Mouse (Mus musculus): ENCODE data around the gene Mfsd5. TPM values are rescaled to one million over a fixed set of nuclear protein-coding genes. Genes with fewer than 3 reads are reported as not detected.

Mfsd5 gene
- polyA plus RNA-seq, 1 experiment = 48.7 TPM

- TF ChIP-seq CTCF (IDR thresholded peaks at IDR 0.05; ENCODE audit: borderline replicate concordance, extremely low read depth, insufficient read depth, insufficient read length) = no peak
These were observed 13.7 kb upstream of the Mfsd5 start for GRCm38 (mm10) chr15:102265548-102265947.

DNA sequence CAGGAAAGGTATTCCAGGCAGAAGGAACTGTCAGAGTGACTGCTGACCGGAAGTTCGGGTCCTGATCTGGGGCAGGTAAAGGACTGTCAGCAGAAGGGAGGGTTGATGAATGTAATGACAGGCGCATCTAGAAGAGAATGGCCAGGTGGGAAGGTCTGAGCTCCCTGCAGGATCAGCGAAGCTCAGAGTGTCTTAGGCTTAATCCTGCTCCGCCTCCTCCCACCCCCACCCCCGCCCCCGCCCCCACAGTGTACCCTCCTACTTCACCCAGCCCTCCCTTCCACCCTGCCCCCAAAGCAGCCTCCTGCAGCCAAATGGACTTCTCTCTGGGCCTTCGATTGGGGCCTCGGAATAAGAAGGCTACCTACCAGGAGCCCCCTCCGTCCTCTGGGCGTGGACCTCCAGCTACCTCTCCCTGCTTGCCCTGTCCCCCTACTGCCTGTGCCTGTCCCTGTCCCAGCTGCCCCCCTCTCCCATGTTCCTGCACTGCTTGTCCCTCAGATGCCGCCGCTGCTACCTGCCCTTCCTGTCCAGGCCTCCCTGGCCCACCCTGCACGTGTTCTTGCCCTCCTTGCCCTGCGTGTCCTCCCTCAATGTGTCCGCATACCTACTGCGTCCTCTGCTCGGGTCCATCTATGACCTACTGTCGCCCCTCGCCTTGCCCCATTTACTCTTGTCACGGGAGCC, 8.8 kb upstream of the Mfsd5 start, which contains the start of gene Gm9918:
Gene Gm9918, plus strand, starts transcription at position 290 of the 687 bp plus-strand sequence.
- TF ChIP-seq POLR2A (IDR thresholded peaks at IDR 0.05; ENCODE audit: borderline replicate concordance, extremely low read depth, insufficient read depth, insufficient read length, poor library complexity, severe bottlenecking) (no peak), CTCF (IDR thresholded peaks at IDR 0.05; ENCODE audit: borderline replicate concordance, extremely low read depth, insufficient read depth, insufficient read length) (no peak)

More at GRCm38 (mm10) chr15:102265548-102265947, 13.7 kb upstream of the Mfsd5 start:
- DNase-seq (ENCODE audit: low read depth) = no peak

DNA sequence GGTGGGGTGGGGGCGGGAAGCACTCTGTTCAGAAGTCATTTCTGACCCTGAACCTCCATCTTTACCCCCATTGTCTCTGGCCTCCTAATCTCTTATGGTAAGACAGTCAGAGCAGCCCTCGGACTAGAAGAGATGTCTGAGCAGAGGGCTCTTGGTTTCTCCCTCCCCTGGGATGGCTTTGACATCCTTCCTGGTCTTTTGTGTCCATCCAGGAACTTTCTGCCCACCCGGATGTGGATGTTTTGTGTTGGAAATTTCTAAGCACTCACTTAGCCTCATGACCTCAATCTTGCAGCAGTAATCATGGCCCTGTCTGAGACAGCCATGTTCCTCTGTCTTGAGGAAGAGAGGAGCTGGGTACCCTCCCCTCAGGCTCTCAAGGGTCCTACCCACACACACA, 7.8 kb upstream of the Mfsd5 start:
- DNase-seq (ENCODE audit: low read depth) = no peak
- TF ChIP-seq CTCF (IDR thresholded peaks at IDR 0.05; ENCODE audit: borderline replicate concordance, extremely low read depth, insufficient read depth, insufficient read length) (no peak), POLR2A (IDR thresholded peaks at IDR 0.05; ENCODE audit: borderline replicate concordance, extremely low read depth, insufficient read depth, insufficient read length, poor library complexity, severe bottlenecking) (no peak)

More for the DNA sequence above, 8.8 kb upstream of the Mfsd5 start, which contains the start of gene Gm9918:
- no peak for DNase-seq (ENCODE audit: low read depth)

GRCm38 (mm10) chr15:102273982-102274716, 5.1 kb upstream of the Mfsd5 start:
- TF ChIP-seq CTCF (IDR thresholded peaks at IDR 0.05; ENCODE audit: borderline replicate concordance, extremely low read depth, insufficient read depth, insufficient read length) (no peak), POLR2A (IDR thresholded peaks at IDR 0.05; ENCODE audit: borderline replicate concordance, extremely low read depth, insufficient read depth, insufficient read length, poor library complexity, severe bottlenecking) (no peak)
- no peak for DNase-seq (ENCODE audit: low read depth)

DNA sequence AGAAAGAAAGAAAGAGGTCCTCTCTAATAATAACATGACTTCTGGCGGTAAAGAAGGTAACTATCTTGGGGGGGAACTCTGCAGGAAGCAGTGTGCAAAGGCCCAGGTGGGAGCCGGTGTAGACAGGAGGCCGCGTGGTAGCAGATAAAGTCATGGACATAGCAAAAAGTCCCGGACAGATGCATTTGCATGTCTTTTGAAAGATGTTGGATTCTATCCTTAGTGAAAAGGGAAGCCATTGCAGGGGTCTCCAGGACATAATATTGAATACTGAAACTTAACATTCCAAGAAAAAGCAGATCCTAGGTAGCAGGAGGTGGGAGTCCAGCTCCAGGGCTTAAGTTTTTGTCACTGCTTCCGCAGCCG, 545 bp upstream of the Mfsd5 start:
- DNase-seq (ENCODE audit: low read depth) = no peak
- TF ChIP-seq CTCF (IDR thresholded peaks at IDR 0.05; ENCODE audit: borderline replicate concordance, extremely low read depth, insufficient read depth, insufficient read length) (no peak), POLR2A (IDR thresholded peaks at IDR 0.05; ENCODE audit: borderline replicate concordance, extremely low read depth, insufficient read depth, insufficient read length, poor library complexity, severe bottlenecking) (no peak)

GRCm38 (mm10) chr15:102279783-102280520, 698 bp downstream of the Mfsd5 start:
- DNase-seq (ENCODE audit: low read depth) = no peak
- TF ChIP-seq POLR2A (IDR thresholded peaks at IDR 0.05; ENCODE audit: borderline replicate concordance, extremely low read depth, insufficient read depth, insufficient read length, poor library complexity, severe bottlenecking) = no peak
- TF ChIP-seq CTCF (IDR thresholded peaks at IDR 0.05; ENCODE audit: borderline replicate concordance, extremely low read depth, insufficient read depth, insufficient read length) = no peak

DNA sequence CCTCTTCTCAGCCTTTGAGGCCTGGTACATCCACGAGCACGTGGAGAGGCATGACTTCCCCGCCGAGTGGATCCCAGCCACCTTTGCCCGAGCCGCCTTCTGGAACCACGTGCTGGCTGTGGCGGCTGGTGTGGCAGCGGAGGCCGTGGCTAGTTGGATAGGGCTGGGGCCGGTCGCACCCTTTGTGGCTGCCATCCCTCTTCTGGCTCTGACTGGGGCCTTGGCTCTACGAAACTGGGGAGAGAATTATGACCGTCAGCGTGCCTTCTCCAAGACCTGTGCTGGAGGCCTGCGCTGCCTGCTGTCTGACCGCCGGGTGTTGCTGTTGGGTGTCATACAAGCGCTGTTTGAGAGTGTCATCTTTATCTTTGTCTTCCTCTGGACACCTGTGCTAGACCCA, 1.4 kb downstream of the Mfsd5 start:
- no peak for DNase-seq (ENCODE audit: low read depth)
- no peak for TF ChIP-seq POLR2A (IDR thresholded peaks at IDR 0.05; ENCODE audit: borderline replicate concordance, extremely low read depth, insufficient read depth, insufficient read length, poor library complexity, severe bottlenecking)
- no peak for TF ChIP-seq CTCF (IDR thresholded peaks at IDR 0.05; ENCODE audit: borderline replicate concordance, extremely low read depth, insufficient read depth, insufficient read length)

DNA sequence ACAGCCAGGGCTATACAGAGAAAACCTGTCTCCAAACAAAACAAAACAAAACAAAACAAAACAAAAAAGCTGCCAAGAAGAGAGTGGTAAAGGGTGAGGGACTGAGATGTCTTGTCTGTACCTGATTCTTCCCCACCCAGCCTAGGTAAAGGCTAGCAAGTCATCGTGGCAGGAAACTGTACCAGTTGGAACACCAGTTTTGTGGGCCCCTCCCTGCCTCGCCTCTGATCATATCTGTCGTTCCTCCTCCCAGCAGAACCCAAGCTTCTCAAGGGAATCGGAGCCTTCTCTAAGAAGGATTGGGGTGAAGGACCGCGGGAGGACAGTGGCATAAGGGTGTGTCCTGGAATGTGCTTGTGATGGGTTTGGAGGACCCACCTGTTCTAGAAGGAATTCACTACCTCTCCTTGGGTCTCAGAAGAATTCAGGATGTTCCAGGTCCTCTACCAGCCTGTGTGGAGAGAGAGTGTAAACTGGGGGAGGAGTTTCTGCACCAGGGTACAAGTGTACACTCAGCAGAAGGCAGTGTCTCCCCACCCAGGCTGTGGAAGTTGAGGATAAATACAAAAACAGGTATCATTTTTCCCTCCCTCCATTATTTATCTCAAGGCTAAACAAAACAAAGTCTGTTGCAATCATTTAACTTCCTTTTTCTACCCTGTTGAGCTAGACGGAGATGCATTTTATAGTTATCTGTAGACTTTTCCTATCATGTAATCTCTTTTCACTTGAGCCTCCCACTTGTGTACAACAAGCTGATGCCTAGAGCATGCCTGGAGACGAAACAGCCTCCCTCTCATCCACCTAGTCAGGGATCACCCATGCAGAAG, 3.4 kb downstream of the Mfsd5 start:
- TF ChIP-seq CTCF (IDR thresholded peaks at IDR 0.05; ENCODE audit: borderline replicate concordance, extremely low read depth, insufficient read depth, insufficient read length) (no peak), POLR2A (IDR thresholded peaks at IDR 0.05; ENCODE audit: borderline replicate concordance, extremely low read depth, insufficient read depth, insufficient read length, poor library complexity, severe bottlenecking) (no peak)
- no peak for DNase-seq (ENCODE audit: low read depth)

- no peak for DNase-seq (ENCODE audit: low read depth)
- TF ChIP-seq CTCF (IDR thresholded peaks at IDR 0.05; ENCODE audit: borderline replicate concordance, extremely low read depth, insufficient read depth, insufficient read length) (no peak), POLR2A (IDR thresholded peaks at IDR 0.05; ENCODE audit: borderline replicate concordance, extremely low read depth, insufficient read depth, insufficient read length, poor library complexity, severe bottlenecking) (no peak)
These were observed 4.4 kb downstream of the Mfsd5 start for GRCm38 (mm10) chr15:102283648-102284047.

GRCm38 (mm10) chr15:102287395-102287794, 8.1 kb downstream of the Mfsd5 start:
- TF ChIP-seq POLR2A (IDR thresholded peaks at IDR 0.05; ENCODE audit: borderline replicate concordance, extremely low read depth, insufficient read depth, insufficient read length, poor library complexity, severe bottlenecking) (no peak), CTCF (IDR thresholded peaks at IDR 0.05; ENCODE audit: borderline replicate concordance, extremely low read depth, insufficient read depth, insufficient read length) (peak; percentile 38; the same call in 1 of the 2 replicates)
- DNase-seq (ENCODE audit: low read depth) = peak; percentile 69
